Mouse (Mus musculus): Measurements from ENCODE around the gene Cacna2d3. TPM values are rescaled to one million over a fixed set of nuclear protein-coding genes. Genes with fewer than 3 reads are reported as not detected.

Cacna2d3 gene
- total RNA-seq, 4 experiments from 2014 or later: 0.97 to 1.5 (median 1.0) TPM

GRCm38 (mm10) chr14:29643217-29643616 lies 78.4 kb downstream of the Cacna2d3 start:
- no peak for DNase-seq (ENCODE audit: low spot score in 2 of 2)

GRCm38 (mm10) chr14:29639266-29639665 lies 82.4 kb downstream of the Cacna2d3 start:
- no peak for DNase-seq (ENCODE audit: low spot score in 2 of 2)

DNA sequence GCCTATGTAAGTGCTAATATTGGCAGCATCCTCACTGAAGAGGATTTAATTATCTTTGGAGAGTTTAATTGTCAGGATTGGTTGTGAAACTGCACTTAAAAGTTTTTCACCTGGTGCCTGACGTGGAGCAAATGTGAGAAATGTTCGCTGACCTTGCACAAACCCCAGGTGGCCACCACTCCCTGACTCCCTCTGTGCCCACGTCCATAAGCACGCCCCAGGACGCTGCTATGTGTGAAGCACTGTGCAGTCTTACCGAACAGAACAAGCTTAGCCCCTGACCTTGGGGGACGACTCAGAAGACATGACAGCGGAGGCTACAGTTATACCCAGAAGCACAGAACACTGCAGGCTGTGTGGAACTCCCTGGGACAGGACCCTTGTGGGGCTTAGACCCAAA lies 93.5 kb downstream of the Cacna2d3 start:
- DNase-seq (ENCODE audit: low spot score in 2 of 2): no peak

DNA sequence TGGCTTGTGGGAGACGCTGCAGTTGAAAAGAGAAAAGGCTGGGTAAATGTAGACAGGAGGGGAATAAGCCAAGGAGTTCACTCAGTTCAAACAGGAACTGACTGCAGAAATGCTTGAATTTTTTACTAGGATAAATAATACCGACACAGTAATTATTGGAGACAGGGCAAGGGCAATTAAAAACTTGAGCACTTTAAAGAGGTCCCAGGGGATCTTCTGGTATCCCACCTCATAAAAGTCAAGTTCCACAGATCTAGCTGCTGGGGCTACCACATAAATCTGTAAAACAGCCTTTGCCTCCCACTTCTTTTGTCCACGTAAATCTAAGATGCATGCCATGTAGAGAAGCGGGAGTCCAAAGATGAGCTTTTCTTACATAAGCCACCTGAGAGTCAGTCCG lies 109.2 kb downstream of the Cacna2d3 start:
- DNase-seq (ENCODE audit: low spot score in 2 of 2): no peak

DNA sequence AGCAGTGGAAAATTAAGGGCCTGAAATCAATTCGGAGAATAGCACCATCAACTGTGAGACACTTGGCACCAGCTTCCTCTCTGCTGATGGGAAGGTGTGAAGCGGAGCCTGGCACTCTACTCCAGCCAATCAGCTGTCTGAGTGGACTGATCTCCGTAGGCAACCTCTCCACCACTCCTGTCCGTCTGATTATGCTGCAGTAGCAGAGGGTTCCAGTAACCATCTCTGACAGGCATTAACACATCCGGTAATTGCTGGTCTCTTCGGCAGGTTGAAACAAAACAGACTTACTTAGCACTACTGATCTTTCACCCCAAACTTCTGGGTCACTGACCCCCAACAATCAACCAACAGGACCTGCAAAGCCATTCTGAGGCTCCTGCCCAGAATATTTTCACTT lies 112.9 kb downstream of the Cacna2d3 start:
- DNase-seq (ENCODE audit: low spot score in 2 of 2): no peak

DNA sequence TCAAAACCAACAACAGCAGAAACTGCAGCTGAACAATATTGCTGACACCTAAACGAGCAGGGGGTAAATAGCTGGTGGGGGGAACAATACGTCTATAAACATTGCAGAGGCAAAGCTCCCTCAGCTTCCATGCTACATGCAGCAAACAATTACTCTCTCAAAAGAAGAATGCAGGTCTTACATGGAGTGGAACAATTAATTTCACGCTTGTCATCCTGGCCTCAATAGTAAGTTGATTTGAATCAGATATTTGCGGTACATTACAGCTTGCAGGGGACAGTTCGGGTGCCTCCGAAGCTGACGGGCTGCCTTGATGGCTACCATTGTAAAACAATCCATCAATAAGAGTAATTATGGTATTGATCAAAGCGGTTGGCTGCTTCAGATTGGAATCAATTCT lies 122.2 kb downstream of the Cacna2d3 start:
- no peak for DNase-seq (ENCODE audit: low spot score in 2 of 2)

- no peak for DNase-seq (ENCODE audit: low spot score in 2 of 2)
Measured at GRCm38 (mm10) chr14:29592896-29593295, 128.8 kb downstream of the Cacna2d3 start.

DNA sequence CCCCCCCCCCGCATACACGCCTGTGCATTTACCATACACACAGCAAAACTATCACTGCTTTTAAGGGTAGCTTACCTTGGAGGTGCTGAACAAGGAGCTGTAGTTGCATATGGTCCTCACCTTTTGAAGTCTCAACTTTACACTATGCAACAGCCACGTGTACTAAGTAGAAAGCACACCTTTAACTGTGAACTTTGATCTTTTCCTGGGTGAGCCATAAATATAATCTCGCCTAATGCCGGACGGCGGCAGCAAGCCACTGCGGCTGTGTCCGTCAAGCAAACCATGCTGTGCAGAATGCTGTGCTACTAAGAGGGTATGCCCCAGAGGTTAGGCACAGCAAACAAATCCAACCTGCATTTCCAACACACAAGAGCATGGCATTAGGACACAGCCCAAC lies 132.0 kb downstream of the Cacna2d3 start:
- DNase-seq (ENCODE audit: low spot score in 2 of 2): no peak

GRCm38 (mm10) chr14:29581961-29582360 lies 139.7 kb downstream of the Cacna2d3 start:
- DNase-seq (ENCODE audit: low spot score in 2 of 2): no peak

GRCm38 (mm10) chr14:29577786-29578185 lies 143.9 kb downstream of the Cacna2d3 start:
- DNase-seq (ENCODE audit: low spot score in 2 of 2): no peak

DNA sequence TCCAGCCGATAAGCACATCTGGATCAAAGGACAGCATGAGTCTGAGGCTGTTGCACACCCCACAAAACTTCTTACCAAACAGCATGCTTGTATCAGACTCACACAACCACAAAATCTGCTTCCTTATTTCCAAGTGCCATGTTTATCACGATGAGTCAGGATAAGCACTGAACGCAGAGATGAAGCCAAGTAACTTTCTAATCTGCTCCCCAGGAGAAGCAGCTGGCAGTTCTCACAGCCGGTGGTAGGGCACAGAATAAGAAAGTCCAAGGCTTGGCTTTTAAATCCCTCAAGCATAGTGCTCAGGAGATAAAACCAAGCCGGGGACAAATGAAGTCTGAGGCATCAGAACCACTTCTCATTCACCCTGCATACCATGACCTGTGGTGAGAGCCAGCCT lies 146.1 kb downstream of the Cacna2d3 start:
- no peak for DNase-seq (ENCODE audit: low spot score in 2 of 2)

GRCm38 (mm10) chr14:29562704-29563103 lies 159.0 kb downstream of the Cacna2d3 start:
- DNase-seq (ENCODE audit: low spot score in 2 of 2): no peak

DNA sequence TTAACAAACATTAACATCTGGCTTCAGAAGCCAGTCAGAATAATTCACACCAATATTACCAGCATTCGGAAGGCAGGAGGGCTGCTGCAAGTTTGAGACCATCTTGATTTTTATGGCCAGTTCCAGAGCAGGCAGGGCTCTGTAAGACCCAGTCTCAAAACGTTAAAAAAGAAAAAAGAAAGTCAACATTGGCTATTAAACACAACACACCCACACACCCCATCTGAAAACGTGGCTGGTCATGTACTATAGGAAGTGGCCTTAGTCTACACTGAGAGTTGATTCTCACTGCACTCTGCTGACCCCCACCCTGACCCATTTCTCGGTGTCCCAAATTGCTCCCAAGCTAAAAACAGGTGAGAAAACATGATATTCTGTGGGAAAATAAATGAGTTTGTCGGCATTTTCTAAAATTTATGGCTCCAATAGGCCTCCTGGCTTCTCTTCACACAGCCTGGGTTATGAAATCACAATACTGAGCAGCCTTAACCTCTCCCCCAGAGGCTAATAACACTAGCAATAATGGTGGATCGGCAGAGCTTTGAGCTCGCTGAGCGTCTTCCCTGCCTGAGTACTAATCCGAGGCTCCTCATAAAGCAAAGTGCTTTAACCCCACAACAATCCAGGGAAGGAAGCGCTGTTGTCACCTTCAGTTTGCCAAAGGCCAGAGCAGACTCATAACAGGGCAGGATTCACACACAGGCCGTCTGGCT lies 160.4 kb downstream of the Cacna2d3 start:
- no peak for DNase-seq (ENCODE audit: low spot score in 2 of 2)

- no peak for DNase-seq (ENCODE audit: low spot score in 2 of 2)
Measured at GRCm38 (mm10) chr14:29558440-29558839, 163.2 kb downstream of the Cacna2d3 start.

DNA sequence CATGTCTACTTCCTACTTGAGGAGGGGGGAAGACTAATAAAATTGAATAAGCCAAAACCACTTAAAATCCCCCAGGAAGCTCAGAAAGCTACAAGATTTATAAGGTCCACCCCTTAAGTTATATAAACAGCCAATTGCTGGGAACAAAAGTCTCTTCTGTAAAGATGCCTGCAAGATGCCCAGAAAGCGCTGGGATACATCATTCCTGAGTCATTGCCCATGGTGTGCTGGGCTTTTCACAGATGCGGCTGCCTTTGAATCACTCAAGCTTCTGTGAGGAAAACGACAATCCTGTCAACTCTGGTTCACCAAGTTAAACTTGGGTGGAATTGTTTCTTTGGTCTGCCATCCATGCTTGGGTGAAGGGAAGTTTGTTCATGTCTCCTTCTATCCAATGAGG lies 165.5 kb downstream of the Cacna2d3 start:
- DNase-seq (ENCODE audit: low spot score in 2 of 2): no peak

DNA sequence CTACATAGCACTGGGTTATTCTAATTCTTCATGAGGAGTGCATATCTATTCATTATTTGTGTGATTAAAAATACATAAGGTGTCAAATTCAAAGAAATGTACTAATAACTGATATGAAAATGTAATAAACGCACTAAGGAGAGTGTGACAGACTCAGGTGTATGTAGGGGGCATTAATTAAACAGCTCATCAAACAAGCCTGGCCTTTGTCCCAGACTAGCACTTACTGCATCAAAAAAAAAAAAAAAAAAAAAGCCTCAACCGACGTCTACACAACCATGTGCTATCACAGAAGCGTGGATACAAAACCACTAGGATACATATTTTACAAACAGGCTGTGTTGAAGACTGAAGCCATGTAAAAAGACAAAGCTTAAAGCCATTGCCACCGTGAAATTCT lies 169.2 kb downstream of the Cacna2d3 start:
- DNase-seq (ENCODE audit: low spot score in 2 of 2): no peak

- DNase-seq (ENCODE audit: low spot score in 2 of 2): no peak
Measured at GRCm38 (mm10) chr14:29548646-29549045, 173.0 kb downstream of the Cacna2d3 start.

DNA sequence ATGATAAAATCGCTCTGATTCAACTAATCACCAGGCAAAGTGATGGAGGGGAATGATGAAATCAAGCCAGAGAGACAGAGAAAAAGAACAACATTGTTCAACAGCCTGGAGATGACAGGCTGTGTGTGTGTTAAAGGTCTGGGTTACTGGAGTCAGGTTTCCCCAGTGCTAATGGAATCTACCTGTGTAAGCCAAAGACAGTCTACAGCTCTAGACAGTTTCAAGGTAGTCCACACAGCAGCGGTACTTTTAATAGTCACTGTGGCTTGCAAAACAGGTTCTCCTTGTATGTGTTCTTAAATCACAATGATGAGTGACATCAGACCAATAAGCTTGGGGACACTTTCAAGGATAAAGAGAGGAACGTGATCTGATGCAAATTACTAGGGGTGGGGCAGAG lies 191.1 kb downstream of the Cacna2d3 start:
- DNase-seq (ENCODE audit: low spot score in 2 of 2): no peak

- DNase-seq (ENCODE audit: low spot score in 2 of 2): no peak
Measured at GRCm38 (mm10) chr14:29528696-29529095, 193.0 kb downstream of the Cacna2d3 start.

DNA sequence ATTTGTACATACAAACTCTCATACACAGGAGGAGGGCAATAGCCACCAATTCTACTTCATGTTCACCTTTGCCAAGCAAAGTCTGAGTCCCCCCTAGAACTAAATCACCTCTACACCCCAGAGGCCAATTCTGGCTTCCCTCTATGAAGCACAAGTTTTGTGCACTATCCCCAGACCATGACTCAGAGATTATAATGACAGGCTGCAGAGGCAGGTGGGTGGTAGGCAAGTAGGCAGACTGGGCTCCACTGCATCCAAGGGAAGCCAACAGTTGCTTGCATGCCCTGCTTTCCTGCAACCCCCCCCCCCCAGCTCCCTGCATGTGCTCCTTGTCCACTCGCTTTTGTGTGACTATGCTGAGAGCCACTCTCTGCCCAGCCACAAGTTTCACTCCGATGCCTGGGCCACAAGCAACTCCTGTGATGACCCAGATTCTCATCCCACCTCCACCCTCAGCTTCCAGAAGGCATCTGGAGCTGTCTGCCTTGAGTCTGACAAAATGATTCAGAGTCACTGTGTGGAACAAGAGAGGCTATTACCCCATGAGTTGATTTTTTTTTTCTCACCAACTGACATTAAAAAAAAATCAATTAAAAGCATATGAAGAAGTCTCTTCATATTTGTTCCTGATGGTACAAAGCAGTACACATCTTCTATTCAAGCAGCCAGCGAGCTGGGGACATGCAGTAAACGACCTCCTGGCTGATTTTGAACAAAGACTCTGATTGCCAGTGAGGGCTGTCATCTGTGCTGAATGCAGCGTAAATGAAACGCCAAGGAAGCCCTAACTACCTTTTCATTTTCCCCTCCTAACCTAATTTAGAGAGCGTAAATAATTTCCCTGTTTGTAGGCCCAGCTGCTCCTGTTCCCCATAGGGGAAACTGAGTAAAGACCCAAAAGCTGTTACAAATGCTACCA lies 201.7 kb downstream of the Cacna2d3 start:
- DNase-seq (ENCODE audit: low spot score in 2 of 2): no peak

DNA sequence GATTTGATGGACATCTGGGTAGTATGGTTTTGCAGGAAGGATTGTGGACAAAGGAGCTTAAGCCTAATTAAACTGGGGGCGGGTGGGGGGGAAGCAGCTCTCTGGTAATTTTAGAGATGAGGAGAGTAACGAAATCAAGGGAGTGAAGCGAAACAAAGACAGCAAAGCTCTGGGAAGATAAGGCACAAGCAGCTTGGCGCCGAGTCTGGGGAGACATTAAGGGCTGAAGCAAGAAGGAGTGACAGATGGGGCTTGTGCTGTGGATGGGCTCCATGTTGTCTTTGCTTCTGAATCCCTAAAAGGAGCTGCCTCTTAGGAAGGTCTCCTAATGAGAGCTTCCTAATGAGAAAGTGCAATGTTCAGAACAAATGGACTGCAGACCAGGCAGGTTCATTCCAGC lies 219.0 kb downstream of the Cacna2d3 start:
- no peak for DNase-seq (ENCODE audit: low spot score in 2 of 2)

GRCm38 (mm10) chr14:29498546-29499290 lies 222.9 kb downstream of the Cacna2d3 start:
- no peak for DNase-seq (ENCODE audit: low spot score in 2 of 2)
